Mouse (Mus musculus) layer of hippocampus, postnatal 36 days (tissue): Measurements from ENCODE around the gene St8sia1. TPM values are rescaled to one million over a fixed set of nuclear protein-coding genes. Genes with fewer than 3 reads are reported as not detected.
"Not testable (repeated sequence)": the region's sequence is repeated elsewhere in the genome, so short reads cannot be mapped to it uniquely, and the experiment has no call there.

ENCODE experiments used
- DNase-seq, 2 experiments: peaks; one replicate each; pipeline ENCODE4 v3.0.0; 2022
- total RNA-seq, 2 experiments: library from RNA; stranded (reverse); gene quantifications; 2 replicates each; pipeline ENCODE4 v1.2.3; 2021

St8sia1 gene
- total RNA-seq = 10 to 100 TPM; 34.6 to 34.9 TPM

- DNase-seq = peak in 1 of 2 experiments; percentile 68
Observed at GRCm38 (mm10) chr6:142964076-142964530, at the start of gene St8sia1. St8sia1 (minus strand) TSS chr6:142964452.

GRCm38 (mm10) chr6:143012513-143013215 lies 48.4 kb upstream of the St8sia1 start:
- no peak for DNase-seq

- no peak for DNase-seq
Observed at GRCm38 (mm10) chr6:143008865-143009264, 44.6 kb upstream of the St8sia1 start.

- DNase-seq = not testable (repeated sequence)
Observed at GRCm38 (mm10) chr6:143005209-143005608, 41.0 kb upstream of the St8sia1 start.

- no peak for DNase-seq
Observed at GRCm38 (mm10) chr6:143004801-143005200, 40.5 kb upstream of the St8sia1 start.

- no peak for DNase-seq
Observed at GRCm38 (mm10) chr6:142998221-142998999, 34.2 kb upstream of the St8sia1 start.

GRCm38 (mm10) chr6:142996887-142997286 lies 32.6 kb upstream of the St8sia1 start:
- DNase-seq = no peak

- DNase-seq = no peak
Observed at GRCm38 (mm10) chr6:142995567-142995966, 31.3 kb upstream of the St8sia1 start.

GRCm38 (mm10) chr6:142994821-142995220 lies 30.6 kb upstream of the St8sia1 start:
- DNase-seq = no peak

- no peak for DNase-seq
Observed at GRCm38 (mm10) chr6:142993705-142994698, 29.8 kb upstream of the St8sia1 start.

GRCm38 (mm10) chr6:142992971-142993370 lies 28.7 kb upstream of the St8sia1 start:
- DNase-seq = no peak

- no peak for DNase-seq
Observed at GRCm38 (mm10) chr6:142992099-142992498, 27.8 kb upstream of the St8sia1 start.

- DNase-seq = no peak
Observed at GRCm38 (mm10) chr6:142991391-142992059, 27.3 kb upstream of the St8sia1 start.

GRCm38 (mm10) chr6:142990516-142990915 lies 26.3 kb upstream of the St8sia1 start:
- no peak for DNase-seq

GRCm38 (mm10) chr6:142989495-142989894 lies 25.2 kb upstream of the St8sia1 start:
- DNase-seq = no peak

GRCm38 (mm10) chr6:142988753-142989152 lies 24.5 kb upstream of the St8sia1 start:
- DNase-seq = peak; percentile 29 to 40

GRCm38 (mm10) chr6:142988231-142988630 lies 24.0 kb upstream of the St8sia1 start:
- DNase-seq = no peak

GRCm38 (mm10) chr6:142987616-142988015 lies 23.4 kb upstream of the St8sia1 start:
- DNase-seq = no peak

GRCm38 (mm10) chr6:142986706-142987105 lies 22.5 kb upstream of the St8sia1 start:
- not testable (repeated sequence) for DNase-seq

GRCm38 (mm10) chr6:142985561-142986238 lies 21.4 kb upstream of the St8sia1 start:
- DNase-seq = not testable (repeated sequence)
